Mouse (Mus musculus): ENCODE results near the gene Trove2. TPM values are rescaled to one million over a fixed set of nuclear protein-coding genes. Genes with fewer than 3 reads are reported as not detected.
"Not testable (repeated sequence)": the region's sequence is repeated elsewhere in the genome, so short reads cannot be mapped to it uniquely, and the experiment has no call there.

The Trove2 gene
- total RNA-seq, 2 experiments from 2014 or later = 0.96 to 1.2 TPM

GRCm38 (mm10) chr1:143740581-143740980 is 36.3 kb downstream of the Trove2 start:
- no peak for ATAC-seq (replicated peaks; ENCODE audit: low FRiP score, poor library complexity, severe bottlenecking)

- ATAC-seq (replicated peaks; ENCODE audit: low FRiP score, poor library complexity, severe bottlenecking) = peak; percentile 91
These were observed 37.2 kb downstream of the Trove2 start for GRCm38 (mm10) chr1:143739361-143740350.

GRCm38 (mm10) chr1:143738811-143739210 is 38.1 kb downstream of the Trove2 start:
- ATAC-seq (replicated peaks; ENCODE audit: low FRiP score, poor library complexity, severe bottlenecking) = peak; percentile 22

GRCm38 (mm10) chr1:143733914-143734410 is 42.9 kb downstream of the Trove2 start:
- no peak for ATAC-seq (replicated peaks; ENCODE audit: low FRiP score, poor library complexity, severe bottlenecking)

- no peak for ATAC-seq (replicated peaks; ENCODE audit: low FRiP score, poor library complexity, severe bottlenecking)
These were observed 45.2 kb downstream of the Trove2 start for GRCm38 (mm10) chr1:143731691-143732090.

GRCm38 (mm10) chr1:143730899-143731298 is 46.0 kb downstream of the Trove2 start:
- ATAC-seq (replicated peaks; ENCODE audit: low FRiP score, poor library complexity, severe bottlenecking) = peak; percentile 84

GRCm38 (mm10) chr1:143727701-143728445 is 49.0 kb downstream of the Trove2 start:
- no peak for ATAC-seq (replicated peaks; ENCODE audit: low FRiP score, poor library complexity, severe bottlenecking)

- no peak for ATAC-seq (replicated peaks; ENCODE audit: low FRiP score, poor library complexity, severe bottlenecking)
These were observed 52.3 kb downstream of the Trove2 start for GRCm38 (mm10) chr1:143724456-143725064.

GRCm38 (mm10) chr1:143716038-143716437 is 60.8 kb downstream of the Trove2 start, which contains the start of gene Glrx2:
Gene Glrx2 (plus strand): TSS chr1:143716338.
- not testable (repeated sequence) for ATAC-seq (replicated peaks; ENCODE audit: low FRiP score, poor library complexity, severe bottlenecking)

- ATAC-seq (replicated peaks; ENCODE audit: low FRiP score, poor library complexity, severe bottlenecking) = no peak
These were observed 66.3 kb downstream of the Trove2 start for GRCm38 (mm10) chr1:143710627-143710976.

- ATAC-seq (replicated peaks; ENCODE audit: low FRiP score, poor library complexity, severe bottlenecking) = 0 out of 2 replicates have a peak, but pooled peaks have one; percentile 52
These were observed 66.8 kb downstream of the Trove2 start for GRCm38 (mm10) chr1:143709966-143710626.

- ATAC-seq (replicated peaks; ENCODE audit: low FRiP score, poor library complexity, severe bottlenecking) = no peak
These were observed 68.5 kb downstream of the Trove2 start for GRCm38 (mm10) chr1:143708361-143708760.

- ATAC-seq (replicated peaks; ENCODE audit: low FRiP score, poor library complexity, severe bottlenecking) = no peak
These were observed 69.9 kb downstream of the Trove2 start for GRCm38 (mm10) chr1:143707006-143707405.

- ATAC-seq (replicated peaks; ENCODE audit: low FRiP score, poor library complexity, severe bottlenecking) = peak; percentile 95
These were observed 74.1 kb downstream of the Trove2 start, which contains the start of gene Cdc73 for GRCm38 (mm10) chr1:143702741-143703262. Gene Cdc73 (minus strand): TSS chr1:143702893.

- ATAC-seq (replicated peaks; ENCODE audit: low FRiP score, poor library complexity, severe bottlenecking) = peak; percentile 69
These were observed 74.6 kb downstream of the Trove2 start for GRCm38 (mm10) chr1:143702141-143702740.

- ATAC-seq (replicated peaks; ENCODE audit: low FRiP score, poor library complexity, severe bottlenecking) = no peak
These were observed 75.1 kb downstream of the Trove2 start for GRCm38 (mm10) chr1:143701736-143702135.
